Mouse (Mus musculus) megakaryocyte, embryonic 14.5 days (primary cell): Measurements from ENCODE around the gene Urgcp.

ENCODE experiments used
- FLI1 ChIP-seq: IDR thresholded peaks from 2 replicates; pipeline ENCODE4 v1.6.1; 2012; ENCODE audit warnings: low read length, inconsistent platforms, mixed read lengths
- GATA1 ChIP-seq: IDR thresholded peaks from 3 replicates; pipeline ENCODE4 v1.6.1; 2012; ENCODE audit warnings: mixed read lengths, low read length, inconsistent platforms, borderline replicate concordance

GRCm38 (mm10) chr11:5805711-5806110 lies 43.5 kb upstream of the Urgcp start:
- TF ChIP-seq FLI1 (no peak), GATA1 (no peak)
